Mouse (Mus musculus): ENCODE measurements around the gene Ly6g6f. TPM values are rescaled to one million over a fixed set of nuclear protein-coding genes. Genes with fewer than 3 reads are reported as not detected.
"Not testable (repeated sequence)": the region's sequence is repeated elsewhere in the genome, so short reads cannot be mapped to it uniquely, and the experiment has no call there.

The Ly6g6f gene
- total and polyA plus RNA-seq, 3 experiments = 0.10 to 0.27 TPM; not detected in 1

DNA sequence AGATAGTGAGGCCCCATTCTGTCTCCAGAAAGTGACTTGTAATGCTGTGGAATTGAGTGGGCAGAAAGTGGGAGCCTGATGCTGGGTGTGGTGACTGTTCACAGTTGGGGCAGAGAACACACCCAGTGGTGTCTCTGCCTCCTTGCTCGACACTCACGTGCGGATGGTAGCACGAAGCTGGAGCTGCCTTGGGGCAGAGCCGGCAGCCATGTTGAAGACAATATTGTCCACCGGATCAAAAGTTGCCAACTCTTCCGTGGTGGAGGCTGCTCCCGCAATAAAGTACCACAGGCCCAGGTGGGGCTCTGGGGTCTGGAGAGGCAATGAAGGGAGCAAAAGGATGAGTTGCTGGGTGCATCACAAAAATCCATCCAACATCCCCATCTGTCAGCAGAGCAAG is 45.6 kb upstream of the Ly6g6f start:
- ATAC-seq (ENCODE audit: extremely low read depth, insufficient number of reproducible peaks, low FRiP score, poor library complexity, severe bottlenecking) = no peak
- TF ChIP-seq TAL1 (conservative IDR thresholded peaks at IDR 0.05; ENCODE audit: low read depth, low read length) (no peak), POLR2AphosphoS5 (IDR thresholded peaks at IDR 0.05; ENCODE audit: insufficient replicate concordance, low read depth, low read length) (no peak), GATA2 (IDR thresholded peaks at IDR 0.05; ENCODE audit: borderline replicate concordance, low read depth, low read length) (no peak), GATA1 (IDR thresholded peaks at IDR 0.05; ENCODE audit: borderline replicate concordance, low read length) (no peak), CTCF (IDR thresholded peaks at IDR 0.05; ENCODE audit: low read depth, low read length) (no peak)
- Histone ChIP-seq H3K36me3 (replicated peaks) (peaks cover 52% of the 10 kb centered on the region), H3K4me1 (ENCODE audit: insufficient read depth, low read depth, low read length) (peaks cover 40% of the 10 kb centered on the region), H3K9me3 (replicated peaks) (no peaks in the 10 kb centered on the region), H3K4me3 (ENCODE audit: low read depth, low read length) (no peak overlapping the region), H3K27me3 (ENCODE audit: insufficient read depth, low read length) (no peaks in the 10 kb centered on the region)
- no peak for DNase-seq (ENCODE audit: low spot score)

DNA sequence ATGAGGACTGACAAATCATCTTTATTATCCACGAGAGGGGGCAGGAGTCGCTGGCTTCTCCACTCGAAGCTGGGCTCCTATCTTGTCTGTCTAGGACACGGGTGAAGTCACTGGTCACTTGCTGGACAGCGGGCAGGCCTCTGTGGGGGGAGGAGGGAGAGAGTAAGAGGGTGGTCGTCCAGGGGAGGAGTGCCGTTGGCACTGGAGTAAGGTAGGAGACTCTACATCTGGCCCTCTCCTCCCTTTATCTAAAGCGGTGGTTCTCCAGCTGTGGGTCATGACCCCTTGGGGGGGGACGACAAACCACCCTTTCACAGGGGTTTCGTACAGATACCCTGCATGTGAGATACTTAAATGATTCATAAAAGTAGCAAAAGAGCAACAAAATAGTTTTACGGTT is 43.6 kb upstream of the Ly6g6f start:
- ATAC-seq (ENCODE audit: extremely low read depth, insufficient number of reproducible peaks, low FRiP score, poor library complexity, severe bottlenecking) (no peak), DNase-seq (ENCODE audit: low spot score) (no peak)
- TF ChIP-seq GATA1 (IDR thresholded peaks at IDR 0.05; ENCODE audit: borderline replicate concordance, low read length) (no peak), CTCF (IDR thresholded peaks at IDR 0.05; ENCODE audit: low read depth, low read length) (no peak), GATA2 (IDR thresholded peaks at IDR 0.05; ENCODE audit: borderline replicate concordance, low read depth, low read length) (no peak), TAL1 (conservative IDR thresholded peaks at IDR 0.05; ENCODE audit: low read depth, low read length) (no peak), POLR2AphosphoS5 (IDR thresholded peaks at IDR 0.05; ENCODE audit: insufficient replicate concordance, low read depth, low read length) (no peak)
- Histone ChIP-seq H3K9me3 (replicated peaks) (no peaks in the 10 kb centered on the region), H3K36me3 (replicated peaks) (peaks cover 66% of the 10 kb centered on the region), H3K4me3 (ENCODE audit: low read depth, low read length) (no peak overlapping the region; the same call in 1 of the 2 replicates), H3K27me3 (ENCODE audit: insufficient read depth, low read length) (no peaks in the 10 kb centered on the region), H3K4me1 (ENCODE audit: insufficient read depth, low read depth, low read length) (peaks cover 56% of the 10 kb centered on the region)

DNA sequence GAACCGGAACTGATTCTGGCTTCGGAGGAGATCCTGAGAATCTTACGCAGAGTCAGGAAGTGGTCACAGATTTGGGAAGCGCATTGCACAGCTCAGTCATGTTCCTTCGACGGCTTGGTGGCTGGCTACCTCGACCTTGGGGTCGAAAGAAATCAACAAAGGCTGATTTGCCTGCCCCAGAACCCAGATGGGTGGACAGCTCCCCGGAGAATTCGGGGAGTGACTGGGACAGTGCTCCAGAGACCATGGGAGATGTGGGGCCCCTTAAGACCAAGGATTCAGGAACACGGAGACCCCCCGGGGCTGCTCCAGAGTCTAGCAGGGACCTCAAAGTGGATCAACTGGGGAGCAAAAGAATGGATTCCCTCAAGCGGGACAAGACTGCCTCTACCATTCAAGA is 41.6 kb upstream of the Ly6g6f start:
- H3K27me3 ChIP-seq (ENCODE audit: insufficient read depth, low read length) = no peaks in the 10 kb centered on the region
- peaks cover 68% of the 10 kb centered on the region for H3K4me1 ChIP-seq (ENCODE audit: insufficient read depth, low read depth, low read length)
- H3K9me3 ChIP-seq (replicated peaks) = no peaks in the 10 kb centered on the region
- peak overlapping the region; percentile 78 for H3K4me3 ChIP-seq (ENCODE audit: low read depth, low read length)
- peaks cover 75% of the 10 kb centered on the region for H3K36me3 ChIP-seq (replicated peaks)
- no peak for TF ChIP-seq GATA1 (IDR thresholded peaks at IDR 0.05; ENCODE audit: borderline replicate concordance, low read length)
- no peak for TF ChIP-seq POLR2AphosphoS5 (IDR thresholded peaks at IDR 0.05; ENCODE audit: insufficient replicate concordance, low read depth, low read length)
- TF ChIP-seq TAL1 (conservative IDR thresholded peaks at IDR 0.05; ENCODE audit: low read depth, low read length) = no peak
- no peak for TF ChIP-seq GATA2 (IDR thresholded peaks at IDR 0.05; ENCODE audit: borderline replicate concordance, low read depth, low read length)
- no peak for TF ChIP-seq CTCF (IDR thresholded peaks at IDR 0.05; ENCODE audit: low read depth, low read length)
- no peak for ATAC-seq (ENCODE audit: extremely low read depth, insufficient number of reproducible peaks, low FRiP score, poor library complexity, severe bottlenecking)
- DNase-seq (ENCODE audit: low spot score) = no peak

DNA sequence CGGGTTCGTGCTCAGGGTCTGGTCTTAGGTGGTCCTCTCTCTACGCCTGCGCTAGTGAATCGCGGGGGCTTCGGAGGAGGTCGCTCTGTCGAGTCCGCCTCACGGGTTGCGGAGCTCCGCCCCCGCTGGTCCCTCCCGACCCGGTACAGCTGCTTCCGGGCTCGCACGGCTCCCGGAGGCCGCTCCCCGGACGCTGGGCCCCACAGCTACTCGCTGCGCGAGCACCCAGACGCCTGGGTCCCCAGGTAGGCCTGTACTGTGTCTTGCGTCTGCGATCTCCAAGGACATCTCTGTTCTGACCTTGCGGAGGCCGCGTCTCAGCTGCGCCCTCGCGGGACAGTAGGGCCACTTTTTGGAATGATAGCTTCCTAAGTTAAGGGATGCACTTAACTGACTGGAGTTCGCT is 40.8 kb upstream of the Ly6g6f start, which contains the start of gene D17H6S53E:
Gene D17H6S53E, plus strand, starts transcription at position 168 of the 406 bp plus-strand sequence.
- ATAC-seq (ENCODE audit: extremely low read depth, insufficient number of reproducible peaks, low FRiP score, poor library complexity, severe bottlenecking) (peak; percentile 23; the same call in 1 of the 2 replicates), DNase-seq (ENCODE audit: low spot score) (peak; percentile 83)
- H3K9me3 ChIP-seq (replicated peaks) = no peaks in the 10 kb centered on the region
- TF ChIP-seq CTCF (IDR thresholded peaks at IDR 0.05; ENCODE audit: low read depth, low read length) = no peak
- TF ChIP-seq TAL1 (conservative IDR thresholded peaks at IDR 0.05; ENCODE audit: low read depth, low read length) = no peak
- no peak for TF ChIP-seq POLR2AphosphoS5 (IDR thresholded peaks at IDR 0.05; ENCODE audit: insufficient replicate concordance, low read depth, low read length)
- no peak for TF ChIP-seq GATA2 (IDR thresholded peaks at IDR 0.05; ENCODE audit: borderline replicate concordance, low read depth, low read length)
- TF ChIP-seq GATA1 (IDR thresholded peaks at IDR 0.05; ENCODE audit: borderline replicate concordance, low read length) = no peak
- peaks cover 73% of the 10 kb centered on the region for H3K4me1 ChIP-seq (ENCODE audit: insufficient read depth, low read depth, low read length)
- no peaks in the 10 kb centered on the region for H3K27me3 ChIP-seq (ENCODE audit: insufficient read depth, low read length)
- H3K4me3 ChIP-seq (ENCODE audit: low read depth, low read length) = peak within 1 kb of the TSS; percentile 78
- peaks cover 68% of the 10 kb centered on the region for H3K36me3 ChIP-seq (replicated peaks)

DNA sequence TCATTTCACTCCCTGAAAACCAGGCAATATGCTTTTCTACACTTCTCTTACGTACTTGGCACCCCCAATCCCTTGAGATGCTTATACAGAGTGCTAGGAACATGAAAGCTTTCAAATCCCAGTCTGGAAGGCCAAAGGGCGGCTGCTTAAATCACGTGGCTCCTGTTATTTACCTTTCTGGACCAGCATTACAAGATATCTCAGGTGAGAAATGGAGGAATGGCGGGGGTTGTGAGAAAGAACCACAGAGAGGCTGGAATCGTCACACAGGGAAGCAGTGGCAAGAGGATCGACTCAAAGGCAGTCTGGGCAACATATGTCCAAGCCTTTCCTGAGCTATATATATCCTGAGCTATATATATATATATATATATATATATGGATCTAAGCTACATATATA is 40.2 kb upstream of the Ly6g6f start:
- no peaks in the 10 kb centered on the region for H3K9me3 ChIP-seq (replicated peaks)
- H3K36me3 ChIP-seq (replicated peaks) = peaks cover 62% of the 10 kb centered on the region
- ATAC-seq (ENCODE audit: extremely low read depth, insufficient number of reproducible peaks, low FRiP score, poor library complexity, severe bottlenecking) (no peak), DNase-seq (ENCODE audit: low spot score) (no peak)
- TF ChIP-seq GATA1 (IDR thresholded peaks at IDR 0.05; ENCODE audit: borderline replicate concordance, low read length) (no peak), TAL1 (conservative IDR thresholded peaks at IDR 0.05; ENCODE audit: low read depth, low read length) (no peak), GATA2 (IDR thresholded peaks at IDR 0.05; ENCODE audit: borderline replicate concordance, low read depth, low read length) (no peak), CTCF (IDR thresholded peaks at IDR 0.05; ENCODE audit: low read depth, low read length) (no peak)
- H3K27me3 ChIP-seq (ENCODE audit: insufficient read depth, low read length) = no peaks in the 10 kb centered on the region
- H3K4me1 ChIP-seq (ENCODE audit: insufficient read depth, low read depth, low read length) = peaks cover 68% of the 10 kb centered on the region
- H3K4me3 ChIP-seq (ENCODE audit: low read depth, low read length) = peak overlapping the region; percentile 78; the same call in 1 of the 2 replicates

DNA sequence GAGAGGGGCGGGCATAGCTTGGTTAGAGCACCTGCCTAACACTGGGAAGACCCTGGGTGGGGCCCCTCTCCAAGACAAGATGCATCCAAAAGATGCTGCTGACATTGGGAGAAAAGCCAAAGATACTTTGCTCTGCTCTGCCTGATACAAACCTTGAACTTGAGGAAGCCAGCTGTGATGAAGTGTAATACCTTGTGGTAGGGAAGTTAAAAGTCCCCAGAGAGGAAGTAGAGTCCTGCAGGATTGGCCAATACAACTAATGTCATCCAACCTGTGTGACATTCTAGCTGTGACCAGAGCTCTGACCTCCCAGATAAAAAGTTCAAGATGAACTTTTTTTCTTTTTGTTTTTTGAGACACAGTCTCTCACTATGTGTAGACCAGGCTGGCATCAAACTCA is 39.7 kb upstream of the Ly6g6f start:
- H3K4me1 ChIP-seq (ENCODE audit: insufficient read depth, low read depth, low read length) = peaks cover 73% of the 10 kb centered on the region
- H3K27me3 ChIP-seq (ENCODE audit: insufficient read depth, low read length) = no peaks in the 10 kb centered on the region
- TF ChIP-seq POLR2AphosphoS5 (IDR thresholded peaks at IDR 0.05; ENCODE audit: insufficient replicate concordance, low read depth, low read length) = no peak
- no peak for TF ChIP-seq GATA1 (IDR thresholded peaks at IDR 0.05; ENCODE audit: borderline replicate concordance, low read length)
- no peak for TF ChIP-seq GATA2 (IDR thresholded peaks at IDR 0.05; ENCODE audit: borderline replicate concordance, low read depth, low read length)
- no peak for TF ChIP-seq CTCF (IDR thresholded peaks at IDR 0.05; ENCODE audit: low read depth, low read length)
- no peak for TF ChIP-seq TAL1 (conservative IDR thresholded peaks at IDR 0.05; ENCODE audit: low read depth, low read length)
- DNase-seq (ENCODE audit: low spot score) (no peak), ATAC-seq (ENCODE audit: extremely low read depth, insufficient number of reproducible peaks, low FRiP score, poor library complexity, severe bottlenecking) (no peak)
- no peak overlapping the region; the same call in 1 of the 2 replicates for H3K4me3 ChIP-seq (ENCODE audit: low read depth, low read length)
- H3K9me3 ChIP-seq (replicated peaks) = no peaks in the 10 kb centered on the region
- H3K36me3 ChIP-seq (replicated peaks) = peaks cover 60% of the 10 kb centered on the region

DNA sequence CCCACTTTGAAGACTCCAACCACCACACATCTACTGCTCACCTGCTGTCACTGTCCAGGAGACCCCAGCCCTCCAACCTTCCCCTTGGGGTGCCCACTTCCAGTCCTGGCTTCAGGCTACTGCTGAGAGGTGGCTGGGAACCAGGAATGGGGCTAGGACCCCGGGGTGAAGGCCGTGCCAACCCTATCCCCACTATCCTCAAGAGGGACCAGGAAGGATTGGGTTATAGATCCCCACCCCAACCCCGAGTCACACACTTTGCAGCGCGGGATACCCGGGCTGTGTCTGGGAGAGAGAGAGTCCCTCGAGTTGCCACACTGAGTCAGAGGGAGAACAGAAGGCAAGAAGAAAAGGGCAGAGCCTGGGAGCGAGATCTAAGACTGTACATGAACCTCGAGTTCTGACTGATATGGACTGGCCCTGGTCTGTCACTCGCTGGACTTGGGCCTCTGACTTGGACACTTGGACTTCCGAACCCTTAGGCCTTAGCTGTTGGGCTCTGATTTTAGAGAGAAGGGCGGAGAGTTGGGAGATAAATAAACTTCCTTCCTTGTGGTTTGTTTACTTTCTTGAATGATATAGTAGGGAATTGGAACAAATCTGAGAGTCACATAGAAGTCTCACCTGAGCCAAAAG is 39.0 kb upstream of the Ly6g6f start:
- not testable (repeated sequence) for H3K4me3 ChIP-seq (ENCODE audit: low read depth, low read length); H3K9me3 ChIP-seq (replicated peaks); DNase-seq (ENCODE audit: low spot score); H3K27me3 ChIP-seq (ENCODE audit: insufficient read depth, low read length); ATAC-seq (ENCODE audit: extremely low read depth, insufficient number of reproducible peaks, low FRiP score, poor library complexity, severe bottlenecking)
- peaks cover 79% of the 10 kb centered on the region for H3K4me1 ChIP-seq (ENCODE audit: insufficient read depth, low read depth, low read length)
- H3K36me3 ChIP-seq (replicated peaks) = peaks cover 61% of the 10 kb centered on the region

DNA sequence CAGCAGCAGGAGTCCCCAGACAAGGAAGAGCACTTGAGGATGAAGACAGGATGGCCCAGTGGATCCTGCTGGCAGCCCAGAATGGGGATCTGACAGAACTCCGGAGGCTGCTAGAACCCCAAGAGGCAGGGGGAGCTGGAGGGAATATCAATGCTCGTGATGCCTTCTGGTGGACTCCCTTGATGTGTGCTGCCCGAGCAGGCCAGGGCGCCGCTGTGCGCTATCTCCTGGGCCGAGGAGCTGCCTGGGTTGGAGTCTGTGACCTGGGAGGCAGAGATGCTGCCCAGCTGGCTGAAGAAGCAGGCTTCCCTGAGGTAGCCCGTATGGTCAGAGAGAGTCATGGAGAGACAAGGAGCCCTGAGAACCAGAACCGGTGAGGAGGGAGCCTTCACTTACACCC is 37.9 kb upstream of the Ly6g6f start:
- Histone ChIP-seq H3K4me1 (ENCODE audit: insufficient read depth, low read depth, low read length) (peaks cover 74% of the 10 kb centered on the region), H3K36me3 (replicated peaks) (peaks cover 61% of the 10 kb centered on the region)
- not testable (repeated sequence) for H3K4me3 ChIP-seq (ENCODE audit: low read depth, low read length); ATAC-seq (ENCODE audit: extremely low read depth, insufficient number of reproducible peaks, low FRiP score, poor library complexity, severe bottlenecking); DNase-seq (ENCODE audit: low spot score); H3K9me3 ChIP-seq (replicated peaks); H3K27me3 ChIP-seq (ENCODE audit: insufficient read depth, low read length)

All from G1E (cell line).